Mouse (Mus musculus) CD4-positive, CD25-positive, alpha-beta regulatory T cell, adult 2 months (primary cell): ENCODE measurements at regions not wholly inside any gene's neighbourhood (a gene's known extent, or its start where the extent isn't known, plus 50 kb on each side); places are given as distances from the start of the nearest gene placed in this dataset.

Source experiments
- DNase-seq: peaks from one replicate; pipeline ENCODE4 v3.0.0-alpha.2; 2012; ENCODE audit warnings: low read depth, low spot score

GRCm38 (mm10) chr2:92856047-92856446 is 58.9 kb upstream of the Syt13 start:
- no peak for DNase-seq

GRCm38 (mm10) chr2:92860502-92861197 is 54.2 kb upstream of the Syt13 start:
- no peak for DNase-seq
